Mouse (Mus musculus): ENCODE measurements at regions not wholly inside any gene's neighbourhood (a gene's known extent, or its start where the extent isn't known, plus 50 kb on each side); places are given as distances from the start of the nearest gene placed in this dataset.

GRCm38 (mm10) chr5:15773839-15774238 lies 59.8 kb upstream of the Speer4c start:
- Histone ChIP-seq H3K9ac (no peak overlapping the region), H3K27me3 (no peaks in the 10 kb centered on the region), H3K9me3 (replicated peaks) (no peaks in the 10 kb centered on the region), H3K27ac (no peak overlapping the region), H3K4me1 (no peaks in the 10 kb centered on the region), H3K4me3 (no peak overlapping the region), H3K36me3 (ENCODE audit: poor library complexity, severe bottlenecking) (no peaks in the 10 kb centered on the region), H3K4me2 (no peak overlapping the region)
- WGBS, result 42% methylated on average over 3 of the region's 3 CpGs
- no peak for ATAC-seq

DNA sequence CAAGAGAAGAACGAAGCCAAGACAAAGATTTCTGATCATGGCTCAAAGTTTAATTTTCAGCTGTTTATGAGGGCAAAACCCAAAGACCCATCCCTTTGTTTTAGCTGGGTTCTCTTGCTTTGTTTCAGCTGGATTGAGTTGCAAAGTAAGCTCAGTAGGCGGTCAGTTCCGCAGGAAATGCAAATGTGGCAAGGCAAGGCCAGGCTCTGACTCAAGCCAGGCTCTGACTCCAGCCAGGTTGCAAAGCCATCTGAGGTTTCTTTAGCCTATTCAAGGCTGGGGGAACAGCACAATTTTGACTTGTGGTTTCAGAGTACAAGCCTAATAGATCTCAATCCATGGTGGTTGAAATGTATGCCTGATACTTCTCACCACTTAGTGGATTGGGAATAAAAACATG lies 60.5 kb upstream of the Speer4c start:
- ATAC-seq, result no peak
- H3K27me3 ChIP-seq, result no peaks in the 10 kb centered on the region
- no peak overlapping the region for H3K27ac ChIP-seq
- WGBS, result 21% methylated on average over 3 of the region's 3 CpGs
- no peaks in the 10 kb centered on the region for H3K36me3 ChIP-seq (ENCODE audit: poor library complexity, severe bottlenecking)
- H3K9ac ChIP-seq, result no peak overlapping the region
- H3K4me3 ChIP-seq, result no peak overlapping the region
- H3K9me3 ChIP-seq (replicated peaks), result no peaks in the 10 kb centered on the region
- H3K4me1 ChIP-seq, result no peaks in the 10 kb centered on the region
- H3K4me2 ChIP-seq, result no peak overlapping the region

DNA sequence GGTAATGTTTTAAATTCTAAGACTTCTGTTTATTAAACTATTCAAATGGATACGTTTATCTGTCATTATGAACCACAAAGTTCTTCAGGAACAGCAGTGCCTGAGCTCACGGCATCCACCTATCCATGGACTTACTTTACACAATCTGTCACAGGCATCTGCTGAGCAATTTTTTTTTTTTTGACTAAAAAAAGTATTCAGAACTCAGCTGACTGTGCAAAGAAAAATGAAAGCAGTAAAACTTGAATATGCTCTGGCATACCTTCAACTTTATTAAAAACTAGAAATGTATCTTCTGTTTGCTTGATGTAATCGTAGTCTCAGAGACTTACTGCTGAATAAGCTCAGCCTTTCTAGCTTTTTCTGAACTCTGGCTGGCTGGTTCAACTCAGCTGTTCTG lies 62.0 kb upstream of the Speer4c start:
- ATAC-seq, result no peak
- Histone ChIP-seq H3K4me2 (no peak overlapping the region), H3K4me3 (no peak overlapping the region), H3K4me1 (no peaks in the 10 kb centered on the region), H3K9ac (no peak overlapping the region), H3K36me3 (ENCODE audit: poor library complexity, severe bottlenecking) (no peaks in the 10 kb centered on the region), H3K27me3 (no peaks in the 10 kb centered on the region), H3K27ac (no peak overlapping the region), H3K9me3 (replicated peaks) (no peaks in the 10 kb centered on the region)
- 87% methylated on average over 3 of the region's 3 CpGs for WGBS

DNA sequence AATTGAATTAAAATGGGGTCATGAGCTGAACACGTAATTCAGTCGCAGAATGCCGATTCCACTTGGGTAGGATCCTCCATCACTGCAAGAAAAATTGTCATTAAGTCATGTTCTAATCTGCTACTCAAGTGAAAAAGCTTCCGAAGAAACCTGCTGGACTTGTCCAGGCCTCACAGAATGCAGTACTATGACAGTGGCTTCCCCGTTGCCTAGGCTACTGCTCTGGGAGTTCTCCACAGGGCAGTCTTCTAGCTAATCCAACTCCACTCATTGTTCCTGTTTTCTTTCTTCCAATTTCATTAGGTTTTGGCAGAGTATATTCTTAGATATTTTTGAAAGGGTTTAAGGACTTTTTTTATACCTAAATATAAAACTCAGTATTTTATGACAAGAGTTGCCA lies 89.5 kb upstream of the Speer4c start:
- 73% methylated on average over 5 of the region's 5 CpGs for WGBS
- H3K36me3 ChIP-seq (ENCODE audit: poor library complexity, severe bottlenecking), result no peaks in the 10 kb centered on the region
- no peak overlapping the region for H3K9ac ChIP-seq
- no peak overlapping the region for H3K4me3 ChIP-seq
- no peaks in the 10 kb centered on the region for H3K27me3 ChIP-seq
- no peaks in the 10 kb centered on the region for H3K4me1 ChIP-seq
- no peak for ATAC-seq
- H3K9me3 ChIP-seq (replicated peaks), result 0 out of 2 replicates have a peak, but pooled peaks cover 4% of the 10 kb centered on the region
- H3K27ac ChIP-seq, result no peak overlapping the region
- H3K4me2 ChIP-seq, result no peak overlapping the region

- Histone ChIP-seq H3K36me3 (ENCODE audit: poor library complexity, severe bottlenecking) (no peaks in the 10 kb centered on the region), H3K4me1 (no peaks in the 10 kb centered on the region; the same call in 1 of the 2 replicates), H3K4me3 (no peak overlapping the region), H3K4me2 (no peak overlapping the region), H3K27ac (no peak overlapping the region), H3K27me3 (no peaks in the 10 kb centered on the region), H3K9me3 (replicated peaks) (no peaks in the 10 kb centered on the region), H3K9ac (no peak overlapping the region)
- no peak for ATAC-seq
- WGBS, result 63% methylated on average over 3 of the region's 3 CpGs
Observed at GRCm38 (mm10) chr5:15816864-15817263, 102.8 kb upstream of the Speer4c start.

DNA sequence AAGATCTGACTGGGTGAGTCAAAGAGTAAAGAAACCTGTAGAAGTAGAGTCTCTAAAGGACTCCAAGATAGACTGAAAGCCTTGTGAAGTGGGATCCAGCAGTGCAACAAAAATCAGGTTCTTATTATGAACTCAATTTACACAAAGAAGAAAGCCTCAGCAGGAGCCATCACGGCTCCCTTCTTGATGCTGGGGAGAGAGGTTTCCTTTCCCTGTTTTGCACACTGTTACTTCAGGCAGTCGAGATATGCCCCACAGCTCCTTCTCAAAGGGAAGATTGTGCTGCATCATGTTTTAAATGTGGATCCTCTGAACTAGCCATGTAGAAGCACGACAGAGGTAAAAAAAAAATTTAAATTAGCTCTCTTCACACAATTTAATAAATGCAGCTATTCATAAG lies 103.3 kb upstream of the Speer4c start:
- no peak overlapping the region for H3K4me3 ChIP-seq
- no peaks in the 10 kb centered on the region for H3K27me3 ChIP-seq
- H3K4me2 ChIP-seq, result no peak overlapping the region
- 9% methylated on average over 3 of the region's 3 CpGs for WGBS
- H3K36me3 ChIP-seq (ENCODE audit: poor library complexity, severe bottlenecking), result no peaks in the 10 kb centered on the region
- H3K9me3 ChIP-seq (replicated peaks), result no peaks in the 10 kb centered on the region
- H3K9ac ChIP-seq, result no peak overlapping the region
- no peak; the same call in 1 of the 2 replicates for ATAC-seq
- H3K4me1 ChIP-seq, result no peaks in the 10 kb centered on the region; the same call in 1 of the 2 replicates
- H3K27ac ChIP-seq, result no peak overlapping the region

DNA sequence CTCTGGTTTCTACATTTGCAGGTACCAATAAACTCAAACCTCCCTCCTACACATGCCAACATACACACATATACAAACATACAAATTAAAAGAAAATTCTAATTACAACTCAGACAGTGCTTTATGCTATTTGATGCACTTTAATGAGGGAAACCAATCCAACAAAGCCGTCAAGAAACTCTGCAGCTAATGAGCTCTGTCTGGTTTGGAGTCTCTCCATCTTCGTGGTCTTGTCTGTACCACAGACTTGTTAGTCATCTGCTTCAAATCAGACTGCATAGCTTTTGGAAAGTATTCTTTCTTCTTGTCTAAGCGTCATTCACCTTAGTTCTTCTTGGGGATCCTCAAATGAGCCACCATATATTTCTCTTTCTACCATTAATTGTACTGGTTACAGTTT lies 108.9 kb upstream of the Speer4c start:
- Histone ChIP-seq H3K9ac (no peak overlapping the region), H3K27ac (no peak overlapping the region), H3K4me1 (no peaks in the 10 kb centered on the region), H3K4me2 (no peak overlapping the region), H3K27me3 (no peaks in the 10 kb centered on the region), H3K36me3 (ENCODE audit: poor library complexity, severe bottlenecking) (no peaks in the 10 kb centered on the region), H3K4me3 (no peak overlapping the region), H3K9me3 (replicated peaks) (no peaks in the 10 kb centered on the region)
- no peak for ATAC-seq
- WGBS, result 70% methylated on average over 3 of the region's 3 CpGs

- no peak for ATAC-seq
- WGBS, result 81% methylated on average over 1 of the region's 1 CpGs
- H3K4me1 ChIP-seq, result no peaks in the 10 kb centered on the region
Observed at GRCm38 (mm10) chr5:15831527-15831926, 103.0 kb upstream of the Cacna2d1 start.

DNA sequence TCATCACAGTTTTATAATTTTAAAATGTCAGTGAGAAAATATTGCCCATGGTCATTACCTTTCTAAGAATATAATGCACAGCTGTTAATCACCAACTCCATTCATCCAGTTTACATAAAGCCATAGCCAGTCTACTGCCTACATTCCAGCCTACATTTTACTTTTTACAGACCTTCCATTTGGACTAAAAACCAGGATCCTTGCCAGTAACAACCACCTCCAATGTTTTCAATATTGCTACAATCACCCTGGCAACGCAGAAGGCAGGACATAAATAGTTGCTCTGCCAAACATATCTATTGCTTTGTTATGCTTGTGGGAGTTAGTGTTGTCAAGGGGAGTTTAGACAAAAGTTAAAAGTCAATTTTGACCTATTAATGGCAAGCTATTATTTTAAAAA lies 102.2 kb upstream of the Cacna2d1 start:
- no peak for ATAC-seq

More at GRCm38 (mm10) chr5:15831527-15831926, 103.0 kb upstream of the Cacna2d1 start:
- Histone ChIP-seq H3K9me3 (replicated peaks) (peaks cover 3% of the 10 kb centered on the region; the same call in 1 of the 2 replicates), H3K4me2 (no peak overlapping the region), H3K36me3 (ENCODE audit: poor library complexity, severe bottlenecking) (no peaks in the 10 kb centered on the region), H3K9ac (no peak overlapping the region), H3K4me3 (no peak overlapping the region), H3K27ac (no peak overlapping the region), H3K27me3 (no peaks in the 10 kb centered on the region)

GRCm38 (mm10) chr5:15838108-15838972 lies 96.2 kb upstream of the Cacna2d1 start:
- no peaks in the 10 kb centered on the region for H3K36me3 ChIP-seq (ENCODE audit: poor library complexity, severe bottlenecking)
- H3K9me3 ChIP-seq (replicated peaks), result no peaks in the 10 kb centered on the region
- no peak overlapping the region for H3K9ac ChIP-seq
- H3K27me3 ChIP-seq, result no peaks in the 10 kb centered on the region
- no peak overlapping the region for H3K27ac ChIP-seq
- no peak overlapping the region for H3K4me2 ChIP-seq
- peak; percentile 93 for ATAC-seq
- 33% methylated on average over 17 of the region's 17 CpGs for WGBS
- no peak overlapping the region for H3K4me3 ChIP-seq
- no peaks in the 10 kb centered on the region for H3K4me1 ChIP-seq

More for the DNA sequence above, 102.2 kb upstream of the Cacna2d1 start:
- Histone ChIP-seq H3K4me3 (no peak overlapping the region), H3K9me3 (replicated peaks) (peaks cover 3% of the 10 kb centered on the region; the same call in 1 of the 2 replicates), H3K4me2 (no peak overlapping the region), H3K9ac (no peak overlapping the region), H3K4me1 (no peaks in the 10 kb centered on the region), H3K36me3 (ENCODE audit: poor library complexity, severe bottlenecking) (no peaks in the 10 kb centered on the region), H3K27ac (no peak overlapping the region), H3K27me3 (no peaks in the 10 kb centered on the region)
- WGBS, result 81% methylated on average over 1 of the region's 1 CpGs

- Histone ChIP-seq H3K9me3 (replicated peaks) (no peaks in the 10 kb centered on the region), H3K36me3 (ENCODE audit: poor library complexity, severe bottlenecking) (no peaks in the 10 kb centered on the region), H3K27ac (no peak overlapping the region), H3K4me2 (no peak overlapping the region), H3K9ac (no peak overlapping the region), H3K4me3 (no peak overlapping the region), H3K4me1 (peaks cover 8% of the 10 kb centered on the region), H3K27me3 (no peaks in the 10 kb centered on the region)
- no peak for ATAC-seq
- WGBS, result 91% methylated on average over 2 of the region's 2 CpGs
Observed at GRCm38 (mm10) chr5:15846790-15847189, 87.7 kb upstream of the Cacna2d1 start.

DNA sequence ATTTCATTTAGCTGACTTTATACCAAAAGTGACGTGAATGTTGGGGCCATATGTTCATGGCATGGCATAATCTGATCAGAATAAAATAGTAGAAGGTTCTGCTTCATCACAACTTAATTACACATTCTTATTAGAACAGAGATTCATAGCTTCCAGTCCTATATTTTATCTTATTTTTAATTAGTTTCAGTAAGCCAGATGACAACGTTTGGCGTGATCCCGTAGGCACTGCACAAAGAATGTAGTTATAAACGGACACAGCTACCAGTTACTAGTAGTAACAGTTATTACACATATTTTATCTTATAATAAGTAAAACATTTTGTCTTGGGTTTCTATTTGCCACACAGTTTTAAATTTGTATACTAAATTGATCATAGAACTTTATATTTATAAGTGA lies 85.0 kb upstream of the Cacna2d1 start:
- no peak for ATAC-seq
- Histone ChIP-seq H3K36me3 (ENCODE audit: poor library complexity, severe bottlenecking) (no peaks in the 10 kb centered on the region), H3K4me3 (no peak overlapping the region)

More for the DNA sequence above, 85.0 kb upstream of the Cacna2d1 start:
- H3K27ac ChIP-seq, result no peak overlapping the region; the same call in 1 of the 2 replicates
- H3K9me3 ChIP-seq (replicated peaks), result no peaks in the 10 kb centered on the region
- H3K4me1 ChIP-seq, result peaks cover 8% of the 10 kb centered on the region
- no peak overlapping the region for H3K4me2 ChIP-seq
- H3K27me3 ChIP-seq, result no peaks in the 10 kb centered on the region
- WGBS, result 69% methylated on average over 5 of the region's 5 CpGs
- no peak overlapping the region for H3K9ac ChIP-seq

Data from forebrain, embryonic 13.5 days (tissue).